Mouse (Mus musculus) B cell, adult (primary cell): Measurements from ENCODE around the gene Kat8. TPM values are rescaled to one million over a fixed set of nuclear protein-coding genes. Genes with fewer than 3 reads are reported as not detected.

Experiments used
- total RNA-seq: library from RNA; stranded (reverse); gene quantifications from 4 replicates; pipeline ENCODE4 v1.2.4, GENCODE M21; 2023; ENCODE audit not compliant: inconsistent age

Gene Kat8
- 42.4 to 44.8 TPM (median 42.7 TPM) in 4 replicates for total RNA-seq

DNA sequence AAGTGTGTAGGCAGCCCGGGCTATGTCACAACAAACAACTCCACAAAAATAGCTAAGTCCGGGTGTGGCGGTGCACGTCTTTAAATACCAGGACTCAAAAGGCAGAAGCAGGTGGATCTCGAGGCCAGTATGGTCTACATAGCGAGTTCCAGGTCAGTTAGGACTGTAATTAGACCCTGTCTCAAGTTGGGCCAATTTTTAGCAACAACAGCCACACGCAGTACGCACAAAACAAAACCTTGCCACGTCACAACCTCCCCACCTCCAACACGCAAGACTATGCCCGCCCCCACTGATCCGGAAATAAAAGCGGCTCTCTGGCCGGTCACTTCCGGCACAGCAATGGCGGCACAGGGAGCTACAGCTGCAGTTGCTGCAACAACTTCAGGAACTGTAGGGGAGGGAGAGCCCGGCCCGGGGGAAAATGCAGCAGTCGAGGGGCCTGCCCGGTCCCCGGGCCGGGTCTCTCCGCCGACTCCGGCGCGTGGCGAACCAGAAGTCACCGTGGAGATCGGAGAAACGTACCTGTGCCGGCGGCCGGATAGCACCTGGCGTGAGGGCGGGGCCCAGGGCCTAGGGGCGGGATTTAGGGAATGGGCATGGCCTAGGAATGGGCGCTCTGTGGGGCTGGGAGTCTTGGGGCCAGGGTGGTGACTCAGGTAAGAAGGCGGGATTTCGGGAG lies at the start of gene Kat8:
Kat8 (plus strand) TSS at position 327 of the 682 bp plus-strand sequence.

DNA sequence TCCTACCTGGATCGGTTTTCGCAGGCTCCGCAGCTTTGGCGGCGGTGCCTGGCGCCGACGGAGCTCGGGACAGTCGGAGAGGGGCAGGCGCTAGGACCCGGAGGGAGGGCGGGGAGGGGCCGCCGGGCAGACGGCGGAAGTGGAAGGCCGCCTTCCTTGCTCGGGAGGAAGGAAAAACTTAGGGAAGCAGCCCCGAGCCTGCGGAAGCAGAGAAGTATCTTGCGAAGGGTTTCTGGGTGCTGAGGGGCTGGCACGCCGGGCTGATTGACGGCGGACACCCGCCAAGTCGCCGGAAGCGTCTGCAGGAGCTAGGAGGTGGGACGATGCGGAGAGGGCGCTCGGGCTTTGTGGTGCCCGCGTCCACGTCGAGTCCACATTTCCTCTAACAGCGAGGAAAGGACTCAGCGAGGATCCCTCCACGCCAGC lies 36.3 kb upstream of the Kat8 start, which contains the start of gene Zfp646:
Zfp646 (plus strand) TSS at position 181 of the 426 bp plus-strand sequence.

DNA sequence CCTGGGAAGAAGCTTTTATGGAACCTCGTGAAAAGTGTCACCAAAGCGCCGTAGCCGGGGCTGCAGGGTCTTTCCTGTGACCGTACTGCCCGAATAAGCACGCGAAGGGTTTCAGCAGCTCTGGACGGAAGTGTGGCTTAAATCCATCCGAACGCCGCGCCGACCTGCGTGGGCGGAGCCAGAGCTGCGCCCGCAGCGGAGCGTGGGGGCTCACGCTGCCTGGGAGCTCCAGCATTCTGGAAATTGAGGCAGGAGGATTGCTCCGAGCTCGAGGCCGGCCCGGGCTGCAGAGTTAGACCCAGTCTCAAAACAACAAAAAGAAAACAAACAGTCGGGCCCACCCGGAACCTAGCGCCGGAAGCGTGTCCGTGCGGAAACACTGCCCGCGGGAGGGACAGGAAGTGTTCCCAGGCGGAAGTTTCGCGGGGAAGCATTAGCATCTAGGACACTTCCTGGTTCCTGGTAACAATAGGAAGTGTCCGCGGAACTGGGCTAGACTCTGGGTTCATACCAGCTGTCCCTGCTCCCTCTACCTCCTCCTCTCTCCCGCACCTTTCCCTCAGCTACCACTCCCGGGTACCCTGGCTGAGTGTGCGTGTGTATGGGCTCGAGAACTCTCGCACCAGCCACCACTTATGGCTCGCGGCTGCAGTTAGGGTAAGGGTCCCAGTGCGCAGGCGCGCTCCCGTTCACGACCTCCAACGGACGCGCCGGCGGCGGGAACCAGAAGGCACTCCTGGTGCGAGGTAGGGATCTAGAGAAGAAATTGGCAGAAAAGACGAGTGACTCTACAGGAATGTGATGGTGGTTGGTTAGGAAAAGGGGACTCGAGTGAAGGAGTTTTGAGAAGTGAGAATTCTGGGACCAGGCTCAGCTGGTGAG lies 35.6 kb upstream of the Kat8 start, which contains the start of gene Zfp668:
Zfp668 (minus strand) TSS at position 362 of the 882 bp plus-strand sequence.

DNA sequence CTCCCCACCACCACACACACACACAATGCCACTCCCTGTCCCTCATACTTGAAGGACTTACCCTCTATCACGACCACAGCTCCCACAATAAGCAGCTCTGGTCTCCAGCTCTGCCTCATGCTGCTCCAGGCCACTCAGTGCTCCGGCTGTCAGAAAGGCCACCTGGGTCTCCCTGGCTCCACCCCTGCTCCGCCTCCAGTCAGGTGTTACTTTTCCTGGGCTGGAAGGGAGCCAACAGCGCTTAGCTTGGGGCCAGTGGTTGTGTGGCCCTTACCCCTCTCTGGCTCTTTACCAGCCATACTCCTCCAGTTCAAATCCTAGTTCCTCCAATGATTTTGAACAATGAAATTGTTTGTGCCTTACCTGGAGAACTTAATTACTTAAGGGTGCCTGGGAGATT lies 21.5 kb upstream of the Kat8 start, which contains the start of gene Prss53:
Prss53 (minus strand) TSS at position 173 of the 400 bp plus-strand sequence.

DNA sequence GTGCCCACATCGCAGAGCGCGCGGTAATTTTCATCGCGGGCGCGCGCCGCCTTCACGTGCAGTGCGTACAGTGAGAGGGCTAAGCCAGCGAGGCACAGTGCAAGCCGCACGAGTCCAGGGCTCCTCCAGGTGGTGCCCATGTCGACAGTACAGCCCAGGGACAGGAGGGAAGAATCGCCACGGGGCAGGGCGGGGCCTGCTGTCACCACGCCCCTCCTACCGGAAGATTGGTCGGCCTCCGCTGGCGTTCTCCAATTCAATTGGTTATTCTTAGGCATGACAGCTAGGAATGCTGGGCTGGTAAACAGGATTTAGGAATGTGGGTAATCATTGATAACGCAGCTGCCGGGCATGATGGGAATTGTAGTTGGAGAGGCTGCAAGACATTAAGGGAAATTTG lies 16.9 kb upstream of the Kat8 start, which contains the start of the genes Gm21974 and Vkorc1:
Gm21974 (minus strand) TSS at position 13 of the 400 bp plus-strand sequence.
Vkorc1 (minus strand) TSS at position 176 of the 400 bp plus-strand sequence.

DNA sequence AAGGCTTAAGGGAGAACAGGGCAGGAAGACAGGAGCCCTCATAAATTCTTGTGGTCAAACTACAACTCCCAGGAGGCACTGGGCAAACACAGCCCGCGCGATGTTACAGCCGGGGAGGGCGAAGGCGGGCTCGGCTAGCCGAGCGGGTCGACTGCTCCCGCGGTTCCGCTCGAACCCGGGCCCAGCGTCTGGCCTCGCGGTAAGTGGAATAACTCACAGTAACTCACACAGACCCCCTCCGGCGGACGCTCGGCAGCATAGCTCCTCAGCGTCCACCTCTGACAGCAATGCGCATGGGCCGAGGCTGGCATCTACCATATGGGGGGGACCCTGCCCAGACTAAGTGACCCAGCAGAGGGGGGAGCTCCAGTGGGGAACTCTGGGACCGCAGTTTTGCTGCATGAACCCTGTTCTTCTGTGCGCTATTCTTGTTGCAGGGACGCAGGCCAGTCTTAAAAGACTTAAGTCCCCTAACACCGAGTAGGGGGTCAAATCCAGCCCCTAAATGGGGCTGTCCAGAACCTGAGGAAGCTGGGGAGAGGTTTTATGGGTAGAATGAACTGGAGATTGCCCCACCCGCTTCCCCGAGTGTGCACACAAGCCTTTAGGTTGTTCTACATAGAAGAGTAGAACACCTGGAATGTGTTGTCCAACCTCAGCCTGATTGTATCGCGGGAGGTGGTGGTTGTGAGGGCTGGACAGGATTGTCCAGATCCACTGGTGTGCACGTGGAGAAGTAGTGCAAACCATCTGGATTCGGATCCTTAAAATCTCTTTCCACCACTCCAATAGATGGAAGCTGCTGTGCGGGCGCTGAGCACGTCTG lies 8.1 kb upstream of the Kat8 start, which contains the start of gene Bckdk:
Bckdk (plus strand) TSS at position 112 of the 826 bp plus-strand sequence.

DNA sequence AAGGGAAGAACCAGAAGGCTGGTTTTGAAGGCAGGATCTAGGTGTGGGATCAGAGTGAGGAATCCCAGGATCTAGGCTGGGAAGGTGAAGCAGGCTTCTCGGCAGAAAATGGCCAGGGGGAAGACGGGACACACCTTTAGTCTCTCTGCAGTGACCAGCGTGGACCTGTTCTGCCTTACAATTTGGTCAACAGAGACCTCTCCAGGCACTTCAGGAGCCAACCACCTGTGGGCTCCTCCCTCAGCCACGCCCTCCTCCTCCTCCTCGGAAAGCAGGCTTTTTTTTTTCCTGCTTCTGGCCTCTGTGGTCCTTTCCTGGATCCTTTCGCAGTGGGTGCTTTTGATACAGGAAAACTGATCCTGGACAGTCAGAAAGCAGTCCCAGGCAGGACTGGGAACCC lies 17.6 kb downstream of the Kat8 start, which contains the start of gene Prss8:
Prss8 (minus strand) TSS at position 182 of the 400 bp plus-strand sequence.

DNA sequence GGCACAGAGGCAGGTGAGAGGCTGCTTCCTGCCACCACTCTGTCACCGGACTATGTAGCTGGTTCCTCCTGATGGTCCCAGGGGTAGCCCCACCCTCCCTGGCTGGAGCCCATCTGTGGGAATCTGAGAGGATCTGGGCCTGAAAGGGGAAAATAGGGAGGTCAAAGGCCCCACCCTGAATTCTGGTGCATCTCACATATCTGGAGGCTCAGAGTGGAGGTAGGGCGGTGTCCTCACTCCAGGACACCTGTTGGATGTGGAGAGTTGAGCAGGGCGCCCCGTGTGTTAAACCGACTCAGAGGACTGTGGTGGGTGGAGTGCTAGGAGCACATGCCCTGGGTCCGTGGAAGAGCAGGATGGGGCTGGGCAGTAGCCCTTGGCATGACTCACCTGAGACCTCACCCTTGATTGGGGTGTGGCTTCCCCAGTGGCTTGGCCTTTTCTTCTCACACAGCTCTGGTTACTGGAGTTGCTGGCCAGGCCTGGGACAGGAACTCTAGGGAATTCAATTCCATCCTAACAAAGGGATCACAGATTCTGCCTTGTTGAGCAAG lies 34.2 kb downstream of the Kat8 start, which contains the start of gene Prss36:
Prss36 (minus strand) TSS at position 256 of the 554 bp plus-strand sequence.

DNA sequence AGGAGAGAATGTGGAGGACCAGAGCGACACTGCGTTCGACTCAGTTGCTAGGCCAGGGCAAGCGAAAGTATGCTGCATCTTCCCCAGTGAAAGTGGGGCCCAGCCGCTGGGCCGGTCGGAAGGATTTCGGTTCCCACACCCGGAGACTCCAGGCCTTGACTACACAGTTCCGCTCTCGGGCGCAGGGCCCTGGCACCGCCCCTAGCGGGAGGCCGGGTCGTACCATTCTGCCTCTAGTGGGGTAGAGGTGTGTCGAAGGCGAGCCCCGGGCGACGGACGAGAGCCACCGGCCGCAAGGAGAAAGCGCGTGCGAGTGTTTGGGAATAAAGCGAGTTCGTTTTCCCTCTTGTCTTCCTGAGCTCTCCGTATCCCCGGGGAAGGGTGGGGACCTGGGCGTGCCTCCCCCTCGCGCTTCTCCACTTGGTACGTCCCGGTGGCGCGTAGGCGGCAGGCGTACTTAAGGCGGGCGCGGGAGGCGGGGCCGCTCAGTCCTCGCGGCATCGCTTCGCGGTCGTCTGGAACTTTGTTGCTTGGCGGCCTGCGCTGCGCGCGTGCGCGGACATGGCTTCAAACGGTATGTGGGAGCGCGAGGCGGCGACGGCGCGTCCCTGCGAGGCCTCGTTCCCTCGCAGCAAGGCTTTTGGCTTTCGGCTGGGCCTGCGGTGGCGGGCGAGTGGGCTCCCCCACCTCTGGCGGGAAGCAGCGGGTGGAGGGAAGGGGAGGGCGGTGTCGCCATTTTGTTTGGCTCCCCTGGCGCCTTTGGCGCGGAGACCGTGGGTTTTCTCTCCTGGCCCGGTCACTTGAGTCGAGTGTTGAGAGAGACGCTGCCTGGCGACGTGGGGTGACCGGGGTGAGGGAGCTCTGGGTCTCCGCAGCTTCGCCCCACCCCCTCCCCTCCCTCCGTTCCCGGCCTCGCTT lies 54.9 kb downstream of the Kat8 start, which contains the start of gene Fus:
Fus (plus strand) TSS at position 454 of the 918 bp plus-strand sequence.

Other genes starting within 250 kb of the Kat8 start
- gene Bcl7c, start 203.6 kb upstream of the Kat8 start, total RNA-seq = 43.3 to 65.2 TPM (median 58.3 TPM) in 4 replicates
- not detected in 4 replicates for gene Ctf1, start 199.8 kb upstream of the Kat8 start, total RNA-seq
- not detected in 4 replicates for gene Ctf2, start 180.3 kb upstream of the Kat8 start, total RNA-seq
- 17.0 to 19.0 TPM (median 17.8 TPM) in 4 replicates for gene Fbxl19, start 168.0 kb upstream of the Kat8 start, total RNA-seq
- 32.3 to 37.7 TPM (median 35.3 TPM) in 4 replicates for gene Orai3, start 142.7 kb upstream of the Kat8 start, total RNA-seq
- gene Setd1a, start 135.8 kb upstream of the Kat8 start, total RNA-seq = 73.8 to 89.8 TPM (median 79.6 TPM) in 4 replicates
- 1.00 to 2.5 TPM (median 1.3 TPM) in 3 of 4 replicates, not detected in the other for gene Gm49388, start 126.9 kb upstream of the Kat8 start, total RNA-seq
- 2.4 to 3.8 TPM (median 3.5 TPM) in 4 replicates for gene Hsd3b7, start 111.9 kb upstream of the Kat8 start, total RNA-seq
- 141 to 145 TPM (median 144 TPM) in 4 replicates for gene Stx4a, start 88.2 kb upstream of the Kat8 start, total RNA-seq
- gene Stx1b, start 88.0 kb upstream of the Kat8 start, total RNA-seq = not detected in 4 replicates
- gene Zfp646, start 36.3 kb upstream of the Kat8 start, total RNA-seq = 96.4 to 104 TPM (median 100 TPM) in 4 replicates
- 10.2 to 19.0 TPM (median 14.3 TPM) in 4 replicates for gene Zfp668, start 35.7 kb upstream of the Kat8 start, total RNA-seq
- 0.30 to 0.78 TPM (median 0.46 TPM) in 4 replicates for gene Prss53, start 21.5 kb upstream of the Kat8 start, total RNA-seq
- not detected in 4 replicates for gene Gm21974, start 17.1 kb upstream of the Kat8 start, total RNA-seq
- gene Vkorc1, start 16.9 kb upstream of the Kat8 start, total RNA-seq = 13.7 to 16.1 TPM (median 14.6 TPM) in 4 replicates
- 24.4 to 36.9 TPM (median 28.0 TPM) in 4 replicates for gene Bckdk, start 8.4 kb upstream of the Kat8 start, total RNA-seq
- not detected in 4 replicates for gene Prss8, start 17.6 kb downstream of the Kat8 start, total RNA-seq
- gene Prss36, start 34.2 kb downstream of the Kat8 start, total RNA-seq = 2.5 to 4.6 TPM (median 3.6 TPM) in 4 replicates
- 714 to 860 TPM (median 834 TPM) in 4 replicates for gene Fus, start 54.9 kb downstream of the Kat8 start, total RNA-seq
- 25.0 to 31.2 TPM (median 27.9 TPM) in 4 replicates for gene Pycard, start 81.4 kb downstream of the Kat8 start, total RNA-seq
- gene Trim72, start 91.4 kb downstream of the Kat8 start, total RNA-seq = 0.69 to 1.1 TPM (median 0.91 TPM) in 4 replicates
- gene Itgam, start 150.1 kb downstream of the Kat8 start, total RNA-seq = 1.6 to 3.3 TPM (median 2.1 TPM) in 4 replicates
- not detected in 4 replicates for gene Gm49368, start 150.2 kb downstream of the Kat8 start, total RNA-seq
- 1.5 to 3.1 TPM (median 2.0 TPM) in 4 replicates for gene Itgax, start 217.0 kb downstream of the Kat8 start, total RNA-seq
- gene Itgad, start 241.9 kb downstream of the Kat8 start, total RNA-seq = 3.3 to 8.8 TPM (median 6.4 TPM) in 4 replicates